Mouse (Mus musculus): Measurements from ENCODE around the gene Fanci. TPM values are rescaled to one million over a fixed set of nuclear protein-coding genes. Genes with fewer than 3 reads are reported as not detected.

Fanci gene
- total RNA-seq, 2 experiments from 2014 or later = 1.0 to 1.9 TPM

Other genes starting within 250 kb of the Fanci start
- gene Mfge8, start 242.9 kb upstream of the Fanci start, total RNA-seq (2021) = 100 to 1,000 TPM; 184 to 195 TPM
- gene Abhd2, start 118.7 kb upstream of the Fanci start, total RNA-seq (2021) = 100 to 1,000 TPM in 1 of 2 experiments, 10 to 100 TPM in 1; 93.4 to 101 TPM
- gene Rlbp1, start 4.9 kb upstream of the Fanci start, total RNA-seq (2021) = 10 to 100 TPM; 22.4 to 32.9 TPM
- 10 to 100 TPM; 83.3 to 96.9 TPM for gene Polg, start 74.4 kb downstream of the Fanci start, total RNA-seq (2021)
- 1 to 10 TPM; 1.4 to 3.2 TPM for gene Rhcg, start 225.7 kb downstream of the Fanci start, total RNA-seq (2021)